Mouse (Mus musculus): Measurements from ENCODE around the gene Rerg.

GRCm38 (mm10) chr6:137145611-137146010 lies 24.7 kb downstream of the Rerg start:
- TF ChIP-seq CTCF (IDR thresholded peaks at IDR 0.05; ENCODE audit: low read depth) (no peak), EP300 (optimal IDR thresholded peaks at IDR 0.05) (no peak)

Measured in stomach, postnatal 0 days (tissue).